Mouse (Mus musculus) olfactory bulb, adult 2 months (tissue): ENCODE data around the gene Cbx2. TPM values are rescaled to one million over a fixed set of nuclear protein-coding genes. Genes with fewer than 3 reads are reported as not detected.

ENCODE experiments used
- H3K27ac ChIP-seq: fragments of 200-500 bp; 2 replicates; pipeline ENCODE4 v1.5.1; 2012; ENCODE audit warnings: low read depth, low read length; ENCODE audit not compliant: insufficient read depth
- H3K4me1 ChIP-seq: fragments of 200-500 bp; 2 replicates; pipeline ENCODE4 v1.6.1; 2012; ENCODE audit warnings: low read length; ENCODE audit not compliant: control insufficient read depth, insufficient read depth
- H3K4me3 ChIP-seq: fragments of 200-500 bp; 2 replicates; pipeline ENCODE4 v1.5.1; 2012; ENCODE audit warnings: mild to moderate bottlenecking, low read depth, low read length, moderate library complexity; ENCODE audit not compliant: insufficient read depth
- CTCF ChIP-seq: fragments of 200-500 bp; IDR thresholded peaks from 2 replicates; pipeline ENCODE4 v1.5.1; 2012; ENCODE audit warnings: low read depth, mild to moderate bottlenecking, low read length, moderate library complexity; ENCODE audit not compliant: insufficient read depth
- POLR2A ChIP-seq: fragments of 200-500 bp; IDR thresholded peaks from 2 replicates; pipeline ENCODE4 v1.6.1; 2012; ENCODE audit warnings: mild to moderate bottlenecking, low read depth, low read length, moderate library complexity; ENCODE audit not compliant: insufficient read depth
- WGBS: fragments of 180-500 bp; shearing (Covaris S2); methylation state at CpG from one replicate; pipeline ENCODE4 v1.1.7; 2018; 5-methylcytosine and 5-hydroxymethylcytosine counted together
- polyA plus RNA-seq: library from polyadenylated mRNA; stranded (reverse); fragments of >200 nt; gene quantifications from 2 replicates; pipeline ENCODE4 v1.2.4, GENCODE M21; 2012; ENCODE audit warnings: low replicate concordance; ENCODE audit not compliant: missing spikeins, insufficient read depth, insufficient read length

The Cbx2 gene
- polyA plus RNA-seq, 1 experiment = not detected

GRCm38 (mm10) chr11:119034635-119035034 is 11.9 kb downstream of the Cbx2 start:
- 50% methylated on average over 19 of the region's 19 CpGs for WGBS
- TF ChIP-seq POLR2A (no peak), CTCF (no peak)
- Histone ChIP-seq H3K4me1 (peaks cover 30% of the 10 kb centered on the region), H3K27ac (no peak overlapping the region), H3K4me3 (no peak overlapping the region)

DNA sequence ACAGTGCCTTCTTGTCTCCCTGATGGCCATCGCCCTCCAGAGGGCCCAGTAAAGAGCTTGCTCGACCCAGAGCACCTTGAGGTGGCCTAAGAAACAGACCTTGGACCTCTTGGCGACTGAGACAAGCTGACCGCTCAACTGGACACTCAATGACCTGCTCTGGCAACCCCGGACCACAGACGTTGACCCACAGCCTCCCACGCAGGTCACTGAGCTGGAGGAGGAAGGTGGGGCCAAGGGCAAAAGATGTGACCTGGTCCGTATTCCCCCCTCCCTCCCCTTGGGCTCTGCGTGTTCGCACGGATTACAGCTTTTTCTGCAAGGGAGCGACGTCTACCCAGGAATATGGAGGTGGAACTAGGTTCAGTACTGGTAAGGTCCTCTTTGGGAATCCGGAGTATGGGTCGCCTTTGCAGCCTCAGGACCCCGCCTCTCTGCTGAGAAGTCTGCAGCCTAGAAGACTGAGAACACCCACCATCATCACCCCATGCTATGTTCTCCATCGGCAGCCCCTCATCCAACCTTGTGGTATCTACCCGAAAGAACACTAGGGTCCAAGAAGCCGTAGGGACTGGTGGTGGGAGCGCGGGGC is 12.4 kb downstream of the Cbx2 start:
- no peak for TF ChIP-seq CTCF
- no peak for TF ChIP-seq POLR2A
- Histone ChIP-seq H3K4me3 (no peak overlapping the region), H3K27ac (no peak overlapping the region), H3K4me1 (peaks cover 34% of the 10 kb centered on the region)
- WGBS = 37% methylated on average over 21 of the region's 21 CpGs

DNA sequence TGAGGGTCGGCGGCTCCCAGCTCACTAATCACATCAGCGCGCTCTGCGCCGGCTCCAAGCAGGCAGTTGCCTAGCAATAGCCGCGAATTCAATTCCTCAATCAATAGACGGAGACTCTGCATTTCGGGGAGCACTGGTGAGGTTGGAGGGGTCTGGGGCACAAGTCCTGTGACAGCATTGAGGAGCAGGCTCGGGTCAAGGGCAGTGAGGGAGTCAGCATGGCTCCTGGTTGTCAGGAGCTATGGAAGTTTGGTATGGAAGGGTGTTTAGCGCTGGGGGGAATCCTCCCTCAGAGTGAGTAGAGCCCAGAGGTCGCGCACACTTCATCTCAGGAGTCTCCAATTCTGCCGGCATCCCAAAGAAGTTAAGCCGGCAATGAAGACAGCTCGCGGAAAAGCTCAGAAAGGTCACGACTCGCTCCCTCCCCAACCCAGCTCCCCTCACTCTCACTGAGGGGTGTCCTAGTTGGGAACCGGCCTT is 13.0 kb downstream of the Cbx2 start:
- peaks cover 34% of the 10 kb centered on the region for H3K4me1 ChIP-seq
- WGBS = 52% methylated on average over 21 of the region's 21 CpGs

DNA sequence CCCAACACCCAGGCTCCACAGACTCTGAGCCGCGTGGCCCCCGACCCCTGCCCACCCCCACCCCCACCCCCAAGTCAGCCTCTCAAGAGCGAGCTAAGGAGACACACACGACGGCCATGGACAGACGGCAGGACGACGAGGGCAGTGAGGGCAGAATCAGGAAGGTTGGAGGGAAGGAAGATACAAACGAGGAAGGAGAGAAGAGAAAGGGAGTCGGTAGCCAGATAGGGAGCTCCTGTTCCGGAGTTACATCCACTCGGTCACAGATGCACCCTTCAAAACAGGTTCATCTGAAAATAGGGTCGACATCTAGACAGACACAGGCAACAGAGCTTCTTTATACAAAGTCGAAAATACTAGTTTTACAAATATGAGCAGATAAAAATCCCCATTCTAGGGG is 13.7 kb downstream of the Cbx2 start:
- Histone ChIP-seq H3K4me3 (no peak overlapping the region), H3K27ac (no peak overlapping the region), H3K4me1 (peaks cover 37% of the 10 kb centered on the region)
- 50% methylated on average over 15 of the region's 15 CpGs for WGBS
- no peak for TF ChIP-seq POLR2A
- TF ChIP-seq CTCF = no peak

More for the DNA sequence above, 13.0 kb downstream of the Cbx2 start:
- no peak overlapping the region for H3K4me3 ChIP-seq
- H3K27ac ChIP-seq = no peak overlapping the region
- no peak for TF ChIP-seq CTCF
- no peak for TF ChIP-seq POLR2A

DNA sequence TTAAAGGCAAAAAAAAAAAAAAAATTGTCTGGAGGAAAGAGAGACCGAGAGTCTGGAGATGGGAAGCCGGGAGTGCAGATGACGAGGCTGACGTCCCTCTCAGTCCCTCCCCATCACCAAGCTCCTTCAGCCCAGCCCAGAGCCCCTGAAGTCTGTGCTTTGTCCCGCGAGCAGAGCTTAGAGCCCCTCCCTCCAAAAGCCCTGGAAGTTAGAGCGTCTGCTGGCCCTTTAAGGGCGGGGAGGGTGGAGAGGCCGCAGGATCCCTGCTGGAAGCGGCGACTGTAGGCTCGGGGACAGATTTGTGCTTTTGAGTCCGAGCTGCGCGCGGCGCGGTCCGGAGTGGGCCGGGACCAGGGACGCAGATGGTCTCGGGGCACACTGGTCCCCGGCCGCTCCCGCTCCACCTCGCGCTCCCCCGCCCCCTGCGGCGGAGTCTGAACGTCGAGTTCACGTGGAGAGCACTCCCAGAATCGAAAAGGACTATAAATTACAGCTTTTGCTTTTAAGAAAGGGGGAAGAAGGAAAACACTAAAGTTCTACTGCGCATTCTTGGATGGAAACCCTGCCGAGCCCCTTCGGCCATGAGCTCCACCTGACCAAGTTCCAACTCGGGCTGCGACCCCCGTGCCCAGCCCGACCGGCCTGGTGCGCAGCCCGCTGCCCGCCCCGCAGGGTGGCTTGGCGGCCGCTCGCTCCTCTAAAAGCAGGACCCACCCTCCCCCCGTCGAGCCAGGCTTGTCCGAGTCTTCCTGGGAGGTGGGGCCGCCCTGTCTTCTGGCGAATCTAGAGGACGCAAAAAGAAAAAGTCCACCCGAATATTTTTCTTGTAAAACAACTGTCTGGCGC is 14.4 kb downstream of the Cbx2 start:
- Histone ChIP-seq H3K4me3 (peak overlapping the region; percentile 41), H3K4me1 (peaks cover 43% of the 10 kb centered on the region), H3K27ac (no peak overlapping the region)
- 30% methylated on average over 57 of the region's 57 CpGs for WGBS
- TF ChIP-seq POLR2A (no peak), CTCF (no peak)

DNA sequence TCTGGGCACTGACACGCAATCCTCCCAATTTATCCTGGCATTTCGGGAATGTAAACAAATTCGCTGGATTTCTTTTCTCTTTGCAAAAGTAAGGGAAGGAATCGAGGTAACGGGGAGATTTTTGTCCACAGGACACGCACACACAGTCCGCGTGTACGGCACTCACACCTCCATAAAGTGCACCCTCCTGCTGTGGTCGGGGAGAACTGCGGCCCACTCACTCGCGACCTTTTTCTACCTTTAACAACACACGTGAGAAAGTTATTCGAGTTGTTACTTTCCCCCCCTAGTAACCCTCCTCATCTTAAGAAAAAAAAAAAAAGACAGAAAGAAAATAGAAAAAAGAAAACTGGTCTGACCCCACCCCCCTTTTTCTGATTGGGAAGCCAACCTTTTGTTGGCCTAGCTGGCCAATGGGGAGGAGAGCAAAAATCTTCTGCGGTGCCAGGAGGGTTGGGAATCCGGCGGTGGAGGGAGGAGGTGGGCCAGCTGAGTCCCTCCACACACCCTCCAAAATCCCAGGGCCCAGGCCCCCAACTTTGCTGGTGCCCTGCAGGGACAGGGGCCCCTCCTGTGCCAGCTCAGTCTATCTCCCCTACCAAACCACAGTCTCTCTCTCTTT is 15.1 kb downstream of the Cbx2 start:
- Histone ChIP-seq H3K4me1 (peaks cover 46% of the 10 kb centered on the region), H3K27ac (no peak overlapping the region), H3K4me3 (no peak overlapping the region)
- TF ChIP-seq CTCF (no peak), POLR2A (no peak)
- WGBS = 65% methylated on average over 18 of the region's 18 CpGs

DNA sequence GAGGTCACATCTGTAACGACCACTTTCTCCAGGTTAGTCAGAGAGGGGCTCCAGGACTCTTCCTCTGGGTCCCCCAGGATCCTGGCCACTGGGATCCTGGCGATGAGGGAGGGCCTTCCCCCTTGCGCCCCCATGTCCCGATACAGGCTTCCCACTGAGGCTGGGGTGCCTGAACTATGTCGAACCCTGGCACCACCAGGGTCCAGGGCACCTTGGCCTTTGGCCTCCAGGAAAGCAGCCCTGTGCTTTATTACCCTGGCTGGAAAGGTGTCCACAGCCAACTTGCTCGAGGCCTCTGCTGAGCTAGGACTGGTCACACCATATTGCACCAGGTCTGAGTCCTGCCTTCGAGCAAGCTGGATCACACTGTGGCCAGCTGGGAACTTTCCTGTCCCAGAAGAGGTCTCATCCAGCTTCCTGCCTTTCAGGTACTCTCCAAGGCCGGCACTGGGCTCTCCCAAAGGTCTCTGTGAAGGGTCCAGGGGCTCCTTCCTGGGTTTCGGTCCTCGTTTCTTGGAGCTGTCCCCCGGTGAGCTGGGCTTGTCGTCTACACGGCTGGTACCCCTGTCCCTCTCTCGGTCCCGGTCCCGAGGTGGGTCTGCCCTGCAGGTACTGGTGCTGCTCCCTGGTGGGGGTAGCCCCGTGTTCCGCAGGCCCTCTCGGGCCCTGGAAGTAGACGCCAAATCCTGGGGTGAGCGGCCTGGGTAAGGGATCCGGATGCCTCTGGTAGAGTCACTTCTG is 16.2 kb downstream of the Cbx2 start:
- peaks cover 46% of the 10 kb centered on the region for H3K4me1 ChIP-seq
- TF ChIP-seq POLR2A (no peak), CTCF (no peak)

GRCm38 (mm10) chr11:119039732-119040512 is 17.2 kb downstream of the Cbx2 start:
- H3K27ac ChIP-seq = peak overlapping the region; percentile 70
- H3K4me3 ChIP-seq = peak overlapping the region; percentile 82
- H3K4me1 ChIP-seq = peaks cover 47% of the 10 kb centered on the region
- TF ChIP-seq CTCF (no peak), POLR2A (no peak)
- WGBS = 15% methylated on average over 21 of the region's 21 CpGs

More for the DNA sequence above, 16.2 kb downstream of the Cbx2 start:
- WGBS = 76% methylated on average over 22 of the region's 22 CpGs
- H3K27ac ChIP-seq = no peak overlapping the region
- H3K4me3 ChIP-seq = no peak overlapping the region
